Mouse (Mus musculus) gastrocnemius, postnatal 10 days (tissue): Measurements from ENCODE around the gene Zbtb46. TPM values are rescaled to one million over a fixed set of nuclear protein-coding genes. Genes with fewer than 3 reads are reported as not detected.

ENCODE experiments used
- DNase-seq: peaks from one replicate; pipeline ENCODE4 v3.0.0; 2021; ENCODE audit warnings: mixed read lengths
- total RNA-seq, 2 experiments: library from RNA; stranded (reverse); gene quantifications; 2 replicates each; pipeline ENCODE4 v1.2.3; 2021

The Zbtb46 gene
- total RNA-seq, 2 experiments from 2014 or later, result 5.8 to 8.4 TPM

GRCm38 (mm10) chr2:181364487-181364859 lies 94.8 kb downstream of the Zbtb46 start:
- no peak for DNase-seq

- no peak for DNase-seq
Measured at GRCm38 (mm10) chr2:181363946-181364345, 95.3 kb downstream of the Zbtb46 start.

GRCm38 (mm10) chr2:181356780-181357179 lies 102.4 kb downstream of the Zbtb46 start:
- no peak for DNase-seq

GRCm38 (mm10) chr2:181342766-181343165 lies 116.5 kb downstream of the Zbtb46 start:
- no peak for DNase-seq

- no peak for DNase-seq
Measured at GRCm38 (mm10) chr2:181340426-181340825, 118.8 kb downstream of the Zbtb46 start.

Other genes with a start within 250 kb of the Zbtb46 start
- under 1 TPM; 0.12 to 0.14 TPM for gene Srms, start 246.2 kb downstream of the Zbtb46 start, total RNA-seq
- gene Fndc11, start 239.4 kb downstream of the Zbtb46 start, total RNA-seq, result not detected
- gene Helz2, start 217.4 kb downstream of the Zbtb46 start, total RNA-seq, result 1 to 10 TPM; 3.2 to 4.0 TPM
- gene Gmeb2, start 171.4 kb downstream of the Zbtb46 start, total RNA-seq, result 10 to 100 TPM in 1 of 2 experiments, 1 to 10 TPM in 1; 9.1 to 11.0 TPM
- 1 to 10 TPM; 1.1 to 1.6 TPM for gene Stmn3, start 144.9 kb downstream of the Zbtb46 start, total RNA-seq
- 10 to 100 TPM; 21.1 to 23.0 TPM for gene Rtel1, start 139.7 kb downstream of the Zbtb46 start, total RNA-seq
- gene Zgpat, start 94.5 kb downstream of the Zbtb46 start, total RNA-seq, result 10 to 100 TPM; 13.1 to 18.3 TPM
- gene Arfrp1, start 94.0 kb downstream of the Zbtb46 start, total RNA-seq, result 10 to 100 TPM; 25.2 to 30.8 TPM
- gene Lime1, start 79.3 kb downstream of the Zbtb46 start, total RNA-seq, result 1 to 10 TPM; 5.8 to 9.7 TPM
- gene Abhd16b, start 33.8 kb upstream of the Zbtb46 start, total RNA-seq, result not detected
- 10 to 100 TPM; 69.9 to 72.9 TPM for gene Tpd52l2, start 37.7 kb upstream of the Zbtb46 start, total RNA-seq
- gene Dnajc5, start 61.1 kb upstream of the Zbtb46 start, total RNA-seq, result 10 to 100 TPM; 67.5 to 70.1 TPM
- 10 to 100 TPM; 36.5 to 43.5 TPM for gene Uckl1, start 125.5 kb upstream of the Zbtb46 start, total RNA-seq
- gene Prpf6, start 132.4 kb upstream of the Zbtb46 start, total RNA-seq, result 10 to 100 TPM; 26.7 to 33.4 TPM
- gene Zfp512b, start 133.4 kb upstream of the Zbtb46 start, total RNA-seq, result 10 to 100 TPM; 28.4 to 32.4 TPM
- gene Samd10, start 139.8 kb upstream of the Zbtb46 start, total RNA-seq, result 1 to 10 TPM in 1 of 2 experiments, under 1 TPM in 1; 0.85 to 1.2 TPM
- not detected for gene Gm29797, start 197.6 kb upstream of the Zbtb46 start, total RNA-seq
- gene Sox18, start 212.2 kb upstream of the Zbtb46 start, total RNA-seq, result 10 to 100 TPM; 25.4 to 36.2 TPM
- gene Tcea2, start 220.9 kb upstream of the Zbtb46 start, total RNA-seq, result 1 to 10 TPM; 5.6 to 6.3 TPM
- gene Rgs19, start 234.6 kb upstream of the Zbtb46 start, total RNA-seq, result 1 to 10 TPM; 7.5 to 9.6 TPM
- gene Lkaaear1, start 239.0 kb upstream of the Zbtb46 start, total RNA-seq, result not detected